Mouse (Mus musculus): ENCODE measurements around the gene Slc40a1.

GRCm38 (mm10) chr1:45925500-45926392, 577 bp downstream of the Slc40a1 start:
- no peak for TF ChIP-seq CTCF (IDR thresholded peaks at IDR 0.05; ENCODE audit: low read depth, low read length)
- no peak for TF ChIP-seq POLR2A (IDR thresholded peaks at IDR 0.05; ENCODE audit: insufficient read depth, low read length)
- peak; percentile 64 for TF ChIP-seq EP300 (IDR thresholded peaks at IDR 0.05; ENCODE audit: insufficient read depth, low read depth, low read length)

Measured in ES-Bruce4 (cell line).